In genomic region chr16:30744237-30744636, GRCm38 (mm10) we compare ENCODE assay signal across 12 mouse cellular contexts.
A peak's percentile ranks its signal among the peaks of the same experiment; 100 is the strongest.
DNase-seq lines count a peak whose midpoint lies in the region; ATAC-seq lines count a peak whose summit lies in the region.
"Had no signal": no experiment of that assay in that cellular context is flagged by ENCODE, and none has a peak within 500 bp of the region (broad histone marks: within the 10 kb centered on the region; RNA-seq: fewer than 3 reads in every experiment).

No protein-coding gene starts in this region.

- WGBS in heart, embryonic 13.5 days = 46% methylated on average over 7 of the region's 7 CpGs
- WGBS in midbrain, embryonic 14.5 days = 43% methylated on average over 7 of the region's 7 CpGs
- 50% methylated on average over 7 of the region's 7 CpGs for WGBS in midbrain, embryonic 11.5 days
- WGBS in hindbrain, embryonic 15.5 days = 44% methylated on average over 7 of the region's 7 CpGs

- H3K27ac ChIP-seq in heart, embryonic 13.5 days (replicated peaks) = 0 out of 2 replicates have a peak overlapping the region, but pooled peaks have one; percentile 46
- no peak overlapping the region for H3K27ac ChIP-seq in midbrain, embryonic 14.5 days (replicated peaks; ENCODE audit: low read depth, low read length)
- H3K27ac ChIP-seq in midbrain, embryonic 11.5 days (ENCODE audit: low read depth, low read length) = no peak overlapping the region
- no peak overlapping the region for H3K27ac ChIP-seq in hindbrain, embryonic 15.5 days (replicated peaks)

- H3K36me3 ChIP-seq in heart, embryonic 13.5 days = no peaks in the 10 kb centered on the region
- H3K36me3 ChIP-seq in midbrain, embryonic 14.5 days (ENCODE audit: control insufficient read depth, insufficient read depth, low read length) = no peaks in the 10 kb centered on the region
- H3K36me3 ChIP-seq in midbrain, embryonic 11.5 days (ENCODE audit: control insufficient read depth, insufficient read depth, low read length) = no peaks in the 10 kb centered on the region
- H3K36me3 ChIP-seq in hindbrain, embryonic 15.5 days = no peaks in the 10 kb centered on the region

- ATAC-seq in heart, embryonic 13.5 days (ENCODE audit: extremely low read depth, insufficient number of reproducible peaks, low FRiP score, low TSS enrichment) = no peak
- ATAC-seq in midbrain, embryonic 14.5 days (ENCODE audit: low FRiP score, low TSS enrichment) = no peak
- ATAC-seq in midbrain, embryonic 11.5 days (ENCODE audit: low FRiP score) = no peak
- peak; percentile 79 for ATAC-seq in hindbrain, embryonic 15.5 days (ENCODE audit: low FRiP score, low read depth)

- no peaks in the 10 kb centered on the region for H3K27me3 ChIP-seq in heart, embryonic 13.5 days (replicated peaks)
- no peaks in the 10 kb centered on the region for H3K27me3 ChIP-seq in midbrain, embryonic 14.5 days (ENCODE audit: control insufficient read depth, insufficient read depth, low read length)
- H3K27me3 ChIP-seq in midbrain, embryonic 11.5 days (ENCODE audit: control insufficient read depth, insufficient read depth, low read length) = no peaks in the 10 kb centered on the region
- no peaks in the 10 kb centered on the region for H3K27me3 ChIP-seq in hindbrain, embryonic 15.5 days
- H3K27me3 ChIP-seq: CH12.LX had no signal

- H3K4me1 ChIP-seq in heart, embryonic 13.5 days = peaks cover 29% of the 10 kb centered on the region
- 0 out of 2 replicates have a peak, but pooled peaks cover 2% of the 10 kb centered on the region for H3K4me1 ChIP-seq in midbrain, embryonic 14.5 days (ENCODE audit: control insufficient read depth, insufficient read depth, low read length)
- H3K4me1 ChIP-seq in midbrain, embryonic 11.5 days (ENCODE audit: control insufficient read depth, insufficient read depth, low read length) = peaks cover 8% of the 10 kb centered on the region
- H3K4me1 ChIP-seq in hindbrain, embryonic 15.5 days (replicated peaks) = peaks cover 27% of the 10 kb centered on the region

- no peak overlapping the region for H3K9ac ChIP-seq in heart, embryonic 13.5 days
- no peak overlapping the region for H3K9ac ChIP-seq in midbrain, embryonic 14.5 days (replicated peaks; ENCODE audit: low read length)
- H3K9ac ChIP-seq in midbrain, embryonic 11.5 days (ENCODE audit: low read length) = no peak overlapping the region
- no peak overlapping the region for H3K9ac ChIP-seq in hindbrain, embryonic 15.5 days

- no peak overlapping the region for H3K4me3 ChIP-seq in heart, embryonic 13.5 days
- no peak overlapping the region for H3K4me3 ChIP-seq in midbrain, embryonic 14.5 days (replicated peaks; ENCODE audit: low read depth, low read length)
- no peak overlapping the region for H3K4me3 ChIP-seq in midbrain, embryonic 11.5 days (ENCODE audit: low read depth, low read length)
- no peak overlapping the region for H3K4me3 ChIP-seq in hindbrain, embryonic 15.5 days

- no peak overlapping the region for H3K4me2 ChIP-seq in heart, embryonic 13.5 days
- H3K4me2 ChIP-seq in midbrain, embryonic 14.5 days (ENCODE audit: low read length) = no peak overlapping the region
- H3K4me2 ChIP-seq in midbrain, embryonic 11.5 days = no peak overlapping the region
- no peak overlapping the region for H3K4me2 ChIP-seq in hindbrain, embryonic 15.5 days

- no peaks in the 10 kb centered on the region for H3K9me3 ChIP-seq in heart, embryonic 13.5 days
- no peaks in the 10 kb centered on the region for H3K9me3 ChIP-seq in midbrain, embryonic 14.5 days (ENCODE audit: control insufficient read depth, low read length)
- no peaks in the 10 kb centered on the region for H3K9me3 ChIP-seq in midbrain, embryonic 11.5 days (ENCODE audit: control insufficient read depth, low read length)
- no peaks in the 10 kb centered on the region for H3K9me3 ChIP-seq in hindbrain, embryonic 15.5 days

- DNase-seq in heart, adult 11 months = no peak
- DNase-seq in midbrain, embryonic 14.5 days = peak; percentile 49
- DNase-seq in midbrain, embryonic 11.5 days (ENCODE audit: low spot score, missing footprints) = no peak
- no peak for DNase-seq in adrenal gland, postnatal 4 days (ENCODE audit: low spot score in 2 of 2)
- DNase-seq in frontal cortex, postnatal 10 days (ENCODE audit: low spot score in 2 of 2) = no peak
- DNase-seq: adrenal gland, postnatal 10 days; gastrocnemius, postnatal 10 days; kidney, adult 11 months; kidney, postnatal 4 days had no signal
